Mouse (Mus musculus) spleen, adult 2 months (tissue): Measurements from ENCODE around the gene Sf3b2. TPM values are rescaled to one million over a fixed set of nuclear protein-coding genes. Genes with fewer than 3 reads are reported as not detected.

Experiments used
- DNase-seq, 2 experiments: peaks; one replicate each; pipeline versions ENCODE4 v3.0.0 to v3.0.0-alpha.2; 2012 to 2021; ENCODE audit warnings: low spot score in 2 of 2, low read depth in 1 of 2
- H3K27ac ChIP-seq: fragments of 200-500 bp; 2 replicates; pipeline ENCODE4 v1.5.1; 2012; ENCODE audit warnings: low read length, inconsistent platforms; ENCODE audit not compliant: insufficient read depth
- H3K27me3 ChIP-seq: fragments of 200-500 bp; 2 replicates; pipeline ENCODE4 v1.6.1; 2012; ENCODE audit warnings: mild to moderate bottlenecking, moderate library complexity, low read length, inconsistent platforms; ENCODE audit not compliant: control insufficient read depth, insufficient read depth
- H3K36me3 ChIP-seq: fragments of 200-500 bp; 2 replicates; pipeline ENCODE4 v1.6.1; 2012; ENCODE audit warnings: mild to moderate bottlenecking, low read length, inconsistent platforms; ENCODE audit not compliant: control insufficient read depth, insufficient read depth
- H3K4me1 ChIP-seq: fragments of 200-500 bp; 2 replicates; pipeline ENCODE4 v1.6.1; 2011; ENCODE audit warnings: inconsistent platforms; ENCODE audit not compliant: control insufficient read depth, insufficient read depth, insufficient read length
- H3K4me3 ChIP-seq: fragments of 200-500 bp; 2 replicates; pipeline ENCODE4 v1.5.1; 2011; ENCODE audit warnings: mild to moderate bottlenecking, inconsistent platforms; ENCODE audit not compliant: insufficient read depth, insufficient read length; ENCODE audit errors: extremely low read depth
- CTCF ChIP-seq: fragments of 200-500 bp; IDR thresholded peaks from 2 replicates; pipeline ENCODE4 v1.5.1; 2011; ENCODE audit warnings: mild to moderate bottlenecking, inconsistent platforms; ENCODE audit not compliant: insufficient read depth, insufficient read length, insufficient replicate concordance; ENCODE audit errors: extremely low read depth
- POLR2A ChIP-seq: fragments of 200-500 bp; IDR thresholded peaks from 2 replicates; pipeline ENCODE4 v1.6.1; 2011; ENCODE audit warnings: low read depth, low read length, inconsistent platforms
- WGBS: fragments of 180-500 bp; shearing (Covaris S2); methylation state at CpG from one replicate; pipeline ENCODE4 v1.1.7; 2018; 5-methylcytosine and 5-hydroxymethylcytosine counted together
- polyA plus RNA-seq: library from polyadenylated mRNA; depleted of rRNA; stranded (reverse); fragments of >200 nt; gene quantifications from 2 replicates; pipeline ENCODE4 v1.2.3, GENCODE M21; 2012; rRNA removed

The Sf3b2 gene
- polyA plus RNA-seq = 117 and 144 TPM in 2 replicates

DNA sequence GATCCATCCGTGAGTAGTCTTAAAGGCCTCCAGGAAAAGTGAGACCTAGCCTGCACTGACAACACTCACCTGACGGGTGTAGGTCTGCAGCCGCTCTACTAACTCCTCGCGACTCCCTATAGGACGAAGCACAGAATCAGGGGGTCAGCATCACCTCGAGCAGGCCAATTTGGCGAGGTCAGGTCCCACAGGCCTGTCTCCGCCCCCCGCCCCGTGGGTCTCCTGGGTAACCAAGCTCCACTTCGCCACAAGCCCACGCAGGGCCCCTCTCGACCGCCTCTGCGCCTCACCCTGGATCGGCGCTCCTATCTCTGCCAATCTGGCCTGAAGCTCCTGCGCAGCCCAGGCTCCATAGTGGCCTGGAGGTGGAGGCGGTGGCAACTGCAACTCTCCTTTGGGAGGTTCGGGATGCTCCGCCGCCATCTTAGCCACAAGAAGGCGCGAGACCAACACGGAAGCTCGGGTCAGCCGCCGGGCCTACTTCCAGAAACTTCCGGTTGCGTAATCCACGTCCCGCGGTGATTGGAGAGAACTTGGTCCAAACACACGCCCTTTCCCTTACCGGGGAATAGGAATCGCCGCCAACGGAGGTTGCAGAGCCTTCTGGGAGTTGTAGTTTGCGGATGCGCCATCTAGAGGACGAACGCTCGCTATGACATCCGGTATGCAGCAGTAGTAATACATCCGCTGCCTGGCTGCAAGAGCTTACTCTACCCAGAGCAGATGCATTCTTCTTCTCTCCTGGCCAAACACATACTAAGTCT, at the start of gene Sf3b2:
Sf3b2 (minus strand) TSS at position 484 of the 764 bp plus-strand sequence.
- TF ChIP-seq POLR2A (peak; percentile 23), CTCF (peak; percentile 65; the same call in 1 of the 2 replicates)
- DNase-seq = peak; percentile 96 to 99
- Histone ChIP-seq H3K4me3 (peak within 1 kb of the TSS; percentile 96), H3K4me1 (peaks cover 4% of the 10 kb centered on the region; the same call in 1 of the 2 replicates), H3K27me3 (no peaks in the 10 kb centered on the region), H3K27ac (peak within 1 kb of the TSS; percentile 86), H3K36me3 (peaks cover 16% of the 10 kb centered on the region)
- WGBS = under 1% methylated on average over 46 of the region's 46 CpGs

GRCm38 (mm10) chr19:5341360-5341759, 46.1 kb upstream of the Sf3b2 start:
- no peak overlapping the region for H3K27ac ChIP-seq
- H3K36me3 ChIP-seq = no peaks in the 10 kb centered on the region
- no peak overlapping the region for H3K4me3 ChIP-seq
- no peaks in the 10 kb centered on the region for H3K27me3 ChIP-seq
- no peak for DNase-seq
- no peaks in the 10 kb centered on the region for H3K4me1 ChIP-seq
- TF ChIP-seq CTCF (no peak), POLR2A (no peak)
- WGBS = 88% methylated on average over 7 of the region's 7 CpGs

- Histone ChIP-seq H3K4me3 (no peak overlapping the region), H3K27me3 (no peaks in the 10 kb centered on the region), H3K36me3 (no peaks in the 10 kb centered on the region), H3K27ac (no peak overlapping the region), H3K4me1 (no peaks in the 10 kb centered on the region)
- DNase-seq = peak; percentile 47 to 70
- peak; percentile 66; the same call in 1 of the 2 replicates for TF ChIP-seq CTCF
- TF ChIP-seq POLR2A = no peak
- WGBS = 18% methylated on average over 5 of the region's 5 CpGs
Observed at GRCm38 (mm10) chr19:5337975-5338374, 42.7 kb upstream of the Sf3b2 start.

DNA sequence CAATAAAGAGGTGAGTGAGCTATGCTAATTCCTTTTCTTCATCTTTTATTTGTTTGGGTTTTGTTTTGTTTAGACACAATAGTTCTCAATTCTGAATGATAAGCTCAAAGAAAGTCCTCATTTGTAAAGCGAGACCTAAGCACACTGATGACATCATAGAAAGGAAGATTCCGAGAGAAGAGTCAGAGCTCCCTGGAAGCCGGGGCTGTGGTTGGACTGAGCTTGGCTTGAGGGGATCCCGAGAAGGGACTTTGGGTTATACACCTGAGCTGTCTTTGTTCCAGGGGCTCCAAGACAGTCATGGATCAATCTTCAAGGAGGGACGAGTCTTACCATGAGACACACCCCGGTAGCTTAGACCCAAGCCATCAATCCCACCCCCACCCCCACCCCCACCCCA, 40.2 kb upstream of the Sf3b2 start, which contains the start of gene Catsper1:
Catsper1 (plus strand) TSS at position 301 of the 400 bp plus-strand sequence.
- no peaks in the 10 kb centered on the region for H3K27me3 ChIP-seq
- no peak within 1 kb of the TSS for H3K27ac ChIP-seq
- no peaks in the 10 kb centered on the region for H3K36me3 ChIP-seq
- DNase-seq = no peak
- TF ChIP-seq CTCF (no peak), POLR2A (no peak)
- 85% methylated on average over 6 of the region's 6 CpGs for WGBS
- no peaks in the 10 kb centered on the region for H3K4me1 ChIP-seq
- no peak within 1 kb of the TSS for H3K4me3 ChIP-seq

DNA sequence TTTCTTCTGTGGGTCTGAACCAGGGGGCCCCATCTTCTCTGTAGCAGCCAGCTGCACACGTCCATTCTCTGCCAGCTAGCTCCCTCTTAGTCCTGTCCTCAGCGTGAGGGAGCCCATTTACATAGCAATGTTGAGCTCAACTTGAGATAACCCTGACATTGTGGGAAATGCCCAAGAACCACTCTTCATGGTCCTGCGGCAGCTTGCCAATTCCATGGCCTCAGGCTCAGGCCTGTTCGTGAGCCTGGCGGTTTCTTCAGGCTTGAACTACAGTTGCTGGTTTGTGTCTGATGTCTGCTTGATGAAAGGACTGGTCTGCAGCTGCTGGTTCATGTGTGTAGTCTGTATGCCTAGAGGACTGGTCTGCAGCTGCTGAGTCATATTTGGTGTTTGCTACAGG, 39.5 kb upstream of the Sf3b2 start:
- TF ChIP-seq POLR2A (no peak), CTCF (no peak)
- H3K4me3 ChIP-seq = no peak overlapping the region
- H3K4me1 ChIP-seq = no peaks in the 10 kb centered on the region
- no peaks in the 10 kb centered on the region for H3K36me3 ChIP-seq
- WGBS = 93% methylated on average over 5 of the region's 5 CpGs
- H3K27me3 ChIP-seq = no peaks in the 10 kb centered on the region
- DNase-seq = no peak
- no peak overlapping the region for H3K27ac ChIP-seq

GRCm38 (mm10) chr19:5327970-5328369, 32.7 kb upstream of the Sf3b2 start:
- Histone ChIP-seq H3K27ac (no peak overlapping the region), H3K4me3 (no peak overlapping the region), H3K4me1 (no peaks in the 10 kb centered on the region; the same call in 1 of the 2 replicates), H3K36me3 (no peaks in the 10 kb centered on the region), H3K27me3 (no peaks in the 10 kb centered on the region)
- DNase-seq = no peak
- 87% methylated on average over 19 of the region's 19 CpGs for WGBS
- TF ChIP-seq POLR2A (no peak), CTCF (no peak)

- WGBS = 40% methylated on average over 17 of the region's 17 CpGs
- no peak for TF ChIP-seq CTCF
- Histone ChIP-seq H3K4me1 (no peaks in the 10 kb centered on the region; the same call in 1 of the 2 replicates), H3K4me3 (peak overlapping the region; percentile 33; the same call in 1 of the 2 replicates), H3K27me3 (no peaks in the 10 kb centered on the region), H3K36me3 (no peaks in the 10 kb centered on the region), H3K27ac (no peak overlapping the region)
- DNase-seq = peak in 1 of 2 experiments; percentile 28
Observed at GRCm38 (mm10) chr19:5323801-5324200, 28.5 kb upstream of the Sf3b2 start.
